Mouse (Mus musculus) brain, embryonic 14.5 days (tissue): ENCODE data around the gene Ppid. TPM values are rescaled to one million over a fixed set of nuclear protein-coding genes. Genes with fewer than 3 reads are reported as not detected.
A peak's percentile ranks its signal among the peaks of the same experiment; 100 is the strongest.

Source experiments
- DNase-seq: peaks from one replicate; pipeline ENCODE4 v3.0.0-alpha.2; 2011; ENCODE audit warnings: low read depth
- CTCF ChIP-seq: fragments of 200-500 bp; IDR thresholded peaks from 2 replicates; pipeline ENCODE4 v1.5.1; 2012; ENCODE audit warnings: inconsistent platforms, mild to moderate bottlenecking, moderate library complexity, borderline replicate concordance; ENCODE audit not compliant: insufficient read depth, insufficient read length; ENCODE audit errors: extremely low read depth
- POLR2A ChIP-seq: fragments of 200-500 bp; IDR thresholded peaks from 2 replicates; pipeline ENCODE4 v1.6.1; 2012; ENCODE audit warnings: mild to moderate bottlenecking, inconsistent platforms, borderline replicate concordance; ENCODE audit not compliant: poor library complexity, insufficient read depth, insufficient read length, severe bottlenecking; ENCODE audit errors: extremely low read depth
- polyA plus RNA-seq: library from polyadenylated mRNA; depleted of rRNA; stranded (reverse); fragments of >200 nt; gene quantifications from 2 replicates; pipeline ENCODE4 v1.2.3, GENCODE M21; 2012; rRNA removed

The Ppid gene
- 77.0 and 77.5 TPM in 2 replicates for polyA plus RNA-seq

DNA sequence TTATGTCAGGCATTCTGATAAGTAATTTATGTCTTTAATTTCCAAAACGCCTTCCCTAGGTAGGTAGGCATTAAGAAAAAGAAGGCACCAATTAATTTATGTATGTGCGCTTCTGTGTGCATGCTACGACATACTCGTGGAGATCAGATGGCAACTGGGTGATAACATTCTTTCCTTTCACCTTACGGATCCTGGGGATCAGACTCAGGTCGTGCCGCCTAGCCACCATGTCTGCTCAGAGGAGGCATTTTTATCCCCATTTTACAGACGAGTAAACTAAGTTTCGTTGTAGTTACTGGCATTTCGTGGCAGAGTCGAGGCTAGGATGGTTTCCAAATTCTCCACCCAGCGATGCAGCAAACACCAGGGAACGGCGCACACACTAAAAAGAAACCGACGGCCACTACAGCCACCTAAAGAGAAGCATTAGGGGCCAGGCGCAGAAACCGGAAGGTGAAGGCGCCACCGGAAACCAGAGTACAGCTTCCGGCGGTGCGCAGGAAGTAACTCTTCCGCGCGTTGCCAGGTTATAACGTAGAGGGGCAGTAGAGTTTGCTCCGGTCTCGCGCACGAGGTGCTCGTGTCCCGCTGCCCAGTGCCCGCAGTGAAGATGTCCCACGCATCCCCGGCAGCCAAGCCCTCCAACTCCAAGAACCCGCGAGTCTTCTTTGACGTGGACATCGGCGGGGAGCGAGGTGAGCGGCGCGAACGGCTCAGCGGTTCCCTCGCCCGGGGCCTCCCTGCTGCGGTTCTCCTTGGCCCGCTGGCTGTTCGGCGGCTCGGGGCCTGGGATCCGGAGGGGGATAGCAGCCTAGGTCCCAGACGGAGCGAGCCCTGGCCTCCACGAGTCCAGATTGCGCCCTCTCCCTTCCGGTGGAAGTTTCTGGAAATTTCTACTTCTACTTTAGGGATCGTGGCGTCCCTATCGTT is at the start of gene Ppid:
Gene Ppid, plus strand, starts transcription at position 480 of the 930 bp plus-strand sequence.
- TF ChIP-seq POLR2A = peak; percentile 34; the same call in 1 of the 2 replicates
- 0 out of 2 replicates have a peak, but pooled peaks have one; percentile 2 for TF ChIP-seq CTCF
- DNase-seq = peak; percentile 94

GRCm38 (mm10) chr3:79542585-79542984 is 48.6 kb upstream of the Ppid start:
- DNase-seq = no peak
- no peak for TF ChIP-seq CTCF
- no peak for TF ChIP-seq POLR2A

- DNase-seq = no peak
- TF ChIP-seq POLR2A (no peak), CTCF (no peak)
Measured at GRCm38 (mm10) chr3:79548681-79549437, 42.3 kb upstream of the Ppid start.

GRCm38 (mm10) chr3:79549751-79550393 is 41.3 kb upstream of the Ppid start:
- no peak for TF ChIP-seq CTCF
- TF ChIP-seq POLR2A = no peak
- no peak for DNase-seq

DNA sequence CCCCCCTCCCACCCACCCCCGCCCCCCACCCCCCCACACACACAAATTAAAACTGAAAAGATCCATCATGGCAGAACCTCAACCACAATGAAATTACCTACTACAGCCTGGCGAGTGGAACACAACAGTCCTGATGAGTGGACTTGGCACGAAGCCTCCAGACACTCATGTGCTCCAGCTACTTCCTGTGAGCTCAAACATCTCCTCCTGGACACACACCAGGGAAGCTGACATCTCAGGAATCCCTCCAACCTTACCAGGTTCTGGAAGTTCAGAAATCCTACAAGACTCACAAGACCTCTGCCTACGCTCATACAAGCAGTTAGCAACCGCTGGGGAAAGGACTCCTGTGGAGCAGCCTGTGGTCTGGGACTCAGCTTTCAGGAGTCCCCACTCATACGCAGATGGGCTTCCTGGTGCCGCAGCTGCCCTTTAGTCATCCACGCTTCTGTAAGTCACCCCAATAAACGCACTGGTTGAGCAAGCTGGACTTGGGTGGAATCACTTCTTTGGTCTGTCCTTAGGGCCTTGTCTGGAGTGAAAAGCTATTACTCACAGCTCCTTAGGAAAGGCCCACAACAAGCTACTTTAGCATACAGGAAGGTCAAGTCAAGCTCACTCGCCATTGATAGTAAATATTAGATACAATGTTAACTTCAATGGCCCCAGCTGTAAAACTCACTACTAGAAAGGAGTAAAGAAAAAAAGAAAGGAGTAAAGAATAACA is 39.2 kb upstream of the Ppid start:
- no peak for TF ChIP-seq CTCF
- no peak for TF ChIP-seq POLR2A
- no peak for DNase-seq

DNA sequence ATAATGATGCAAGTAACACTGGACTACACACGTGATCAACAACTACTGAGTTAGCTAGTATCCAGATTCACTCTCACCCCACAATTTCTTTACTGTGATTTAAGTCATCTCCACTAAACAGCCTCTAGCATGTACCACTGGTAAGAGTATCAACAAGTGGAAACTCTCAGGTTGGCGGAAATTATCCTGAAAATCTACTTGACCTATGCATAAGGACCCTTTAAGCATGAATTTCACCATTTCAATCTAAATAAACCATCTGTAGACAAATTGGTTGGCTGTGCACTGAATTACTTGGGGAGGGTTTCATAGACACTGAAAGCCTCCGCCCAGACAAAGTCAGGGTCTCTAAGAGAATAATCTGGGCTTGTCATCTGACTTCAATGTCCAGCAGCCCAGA is 37.4 kb upstream of the Ppid start:
- DNase-seq = no peak
- TF ChIP-seq CTCF (no peak), POLR2A (no peak)

- no peak for DNase-seq
- no peak for TF ChIP-seq POLR2A
- TF ChIP-seq CTCF = no peak
Measured at GRCm38 (mm10) chr3:79555061-79555460, 36.1 kb upstream of the Ppid start.

- TF ChIP-seq CTCF (no peak), POLR2A (no peak)
- no peak for DNase-seq
Measured at GRCm38 (mm10) chr3:79559021-79559772, 31.9 kb upstream of the Ppid start.

GRCm38 (mm10) chr3:79559773-79560045 is 31.4 kb upstream of the Ppid start:
- no peak for DNase-seq
- no peak for TF ChIP-seq POLR2A
- TF ChIP-seq CTCF = no peak

DNA sequence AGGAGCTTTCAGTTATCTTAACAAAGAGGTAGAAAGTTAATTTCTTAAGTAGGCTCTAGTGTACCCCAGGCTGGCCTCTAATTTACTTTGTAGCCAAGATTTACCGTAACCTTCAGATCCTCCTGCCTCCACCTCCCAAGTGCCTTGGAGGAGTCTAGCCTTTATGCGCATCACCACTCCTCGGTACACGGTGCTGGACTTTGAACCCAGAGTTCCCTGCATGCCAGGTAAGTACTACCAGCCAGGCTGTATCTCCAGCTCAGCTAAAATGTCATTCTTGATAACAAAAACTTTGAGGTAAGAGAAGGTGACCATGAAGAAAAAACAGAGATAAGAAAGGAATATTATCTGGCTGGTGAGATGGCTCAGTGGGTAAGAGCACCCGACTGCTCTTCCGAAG is 30.6 kb upstream of the Ppid start:
- TF ChIP-seq CTCF (no peak), POLR2A (no peak)
- no peak for DNase-seq
